Mouse (Mus musculus) testis, postnatal 14 days (tissue): Measurements from ENCODE around the gene Pf4.
A peak's percentile ranks its signal among the peaks of the same experiment; 100 is the strongest.

Experiments used
- DNase-seq: peaks from one replicate; pipeline ENCODE4 v3.0.0; 2021; ENCODE audit warnings: low spot score

Pf4 gene

GRCm38 (mm10) chr5:90771880-90772653, at the start of gene Pf4:
Gene Pf4 (plus strand): TSS chr5:90772435.
- no peak for DNase-seq

- no peak for DNase-seq
Observed at GRCm38 (mm10) chr5:90722656-90723055, 49.6 kb upstream of the Pf4 start.

- DNase-seq: no peak
Observed at GRCm38 (mm10) chr5:90728254-90728653, 44.0 kb upstream of the Pf4 start.

GRCm38 (mm10) chr5:90731480-90731879, 40.8 kb upstream of the Pf4 start:
- DNase-seq: no peak

GRCm38 (mm10) chr5:90742029-90742428, 30.2 kb upstream of the Pf4 start:
- DNase-seq: no peak

- no peak for DNase-seq
Observed at GRCm38 (mm10) chr5:90753934-90754333, 18.3 kb upstream of the Pf4 start.

GRCm38 (mm10) chr5:90758020-90758605, 14.1 kb upstream of the Pf4 start:
- DNase-seq: peak; percentile 14

GRCm38 (mm10) chr5:90759077-90760065, 12.9 kb upstream of the Pf4 start, which contains the start of gene Cxcl5:
Gene Cxcl5 (plus strand): TSS chr5:90759360.
- DNase-seq: no peak

GRCm38 (mm10) chr5:90760303-90760702, 11.9 kb upstream of the Pf4 start:
- DNase-seq: no peak

- no peak for DNase-seq
Observed at GRCm38 (mm10) chr5:90760844-90761243, 11.4 kb upstream of the Pf4 start.

- no peak for DNase-seq
Observed at GRCm38 (mm10) chr5:90761834-90762233, 10.4 kb upstream of the Pf4 start.

GRCm38 (mm10) chr5:90763912-90764665, 8.1 kb upstream of the Pf4 start:
- DNase-seq: no peak

GRCm38 (mm10) chr5:90765821-90766606, 6.2 kb upstream of the Pf4 start:
- DNase-seq: no peak

GRCm38 (mm10) chr5:90768218-90768617, 4.0 kb upstream of the Pf4 start, which contains the start of gene Ppbp:
Gene Ppbp (plus strand): TSS chr5:90768518.
- DNase-seq: no peak

- DNase-seq: no peak
Observed at GRCm38 (mm10) chr5:90771369-90771768, 866 bp upstream of the Pf4 start.

GRCm38 (mm10) chr5:90775562-90775961, 3.3 kb downstream of the Pf4 start:
- no peak for DNase-seq

GRCm38 (mm10) chr5:90777621-90778020, 5.4 kb downstream of the Pf4 start:
- no peak for DNase-seq

- no peak for DNase-seq
Observed at GRCm38 (mm10) chr5:90778856-90779255, 6.6 kb downstream of the Pf4 start.

- DNase-seq: no peak
Observed at GRCm38 (mm10) chr5:90783697-90784096, 11.5 kb downstream of the Pf4 start.

- no peak for DNase-seq
Observed at GRCm38 (mm10) chr5:90785659-90786588, 13.7 kb downstream of the Pf4 start, which contains the start of gene Cxcl3. Gene Cxcl3 (plus strand): TSS chr5:90786103.
